Mouse (Mus musculus) fibroblast of lung, adult 2 months (primary cell): ENCODE measurements around the gene Adgrg5.

ENCODE experiments used
- DNase-seq: peaks from one replicate; pipeline ENCODE4 v3.0.0-alpha.2; 2011; ENCODE audit warnings: low read depth

Adgrg5 gene

DNA sequence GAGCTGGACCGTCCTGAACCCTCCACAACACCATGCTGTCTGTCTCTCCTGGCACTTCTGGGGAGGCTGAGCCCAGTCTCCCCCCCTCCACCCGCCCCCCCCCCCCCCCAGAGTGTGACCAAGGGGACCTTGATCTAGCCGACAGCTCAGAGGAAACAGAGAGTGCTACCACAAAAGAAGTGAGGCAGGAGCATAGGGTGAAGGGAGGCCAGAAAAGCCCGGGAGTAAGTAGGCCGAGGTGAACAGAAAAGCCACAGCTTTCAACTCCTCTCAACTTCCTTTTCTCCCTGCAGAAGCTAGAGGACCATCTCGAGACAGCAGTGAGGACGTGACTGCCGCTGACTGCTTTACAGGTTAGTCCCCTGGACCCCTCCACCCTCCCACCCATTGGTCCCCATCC lies at the start of gene Adgrg5:
Gene Adgrg5 (plus strand): TSS at position 290 of the 400 bp plus-strand sequence.
- DNase-seq = no peak

DNA sequence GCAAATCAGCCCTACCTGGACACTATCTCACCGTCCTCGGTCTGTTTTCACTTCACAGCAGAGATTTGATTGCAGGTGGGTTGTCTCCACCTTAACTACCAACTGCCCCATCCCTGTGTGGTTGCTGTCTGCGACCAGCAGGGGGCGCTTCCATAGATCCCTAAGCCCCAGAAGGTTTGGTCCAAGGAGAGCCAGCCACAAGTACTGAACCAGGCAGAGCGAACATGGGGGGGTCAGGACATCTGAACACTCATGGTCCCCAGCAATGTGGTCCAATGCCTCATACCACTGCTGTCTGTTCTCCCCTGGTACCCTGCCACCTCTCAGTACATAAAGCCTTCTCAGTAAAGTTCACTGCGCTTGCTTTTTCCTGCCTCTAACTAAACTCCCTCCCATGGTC lies 49.1 kb upstream of the Adgrg5 start:
- DNase-seq = no peak

DNA sequence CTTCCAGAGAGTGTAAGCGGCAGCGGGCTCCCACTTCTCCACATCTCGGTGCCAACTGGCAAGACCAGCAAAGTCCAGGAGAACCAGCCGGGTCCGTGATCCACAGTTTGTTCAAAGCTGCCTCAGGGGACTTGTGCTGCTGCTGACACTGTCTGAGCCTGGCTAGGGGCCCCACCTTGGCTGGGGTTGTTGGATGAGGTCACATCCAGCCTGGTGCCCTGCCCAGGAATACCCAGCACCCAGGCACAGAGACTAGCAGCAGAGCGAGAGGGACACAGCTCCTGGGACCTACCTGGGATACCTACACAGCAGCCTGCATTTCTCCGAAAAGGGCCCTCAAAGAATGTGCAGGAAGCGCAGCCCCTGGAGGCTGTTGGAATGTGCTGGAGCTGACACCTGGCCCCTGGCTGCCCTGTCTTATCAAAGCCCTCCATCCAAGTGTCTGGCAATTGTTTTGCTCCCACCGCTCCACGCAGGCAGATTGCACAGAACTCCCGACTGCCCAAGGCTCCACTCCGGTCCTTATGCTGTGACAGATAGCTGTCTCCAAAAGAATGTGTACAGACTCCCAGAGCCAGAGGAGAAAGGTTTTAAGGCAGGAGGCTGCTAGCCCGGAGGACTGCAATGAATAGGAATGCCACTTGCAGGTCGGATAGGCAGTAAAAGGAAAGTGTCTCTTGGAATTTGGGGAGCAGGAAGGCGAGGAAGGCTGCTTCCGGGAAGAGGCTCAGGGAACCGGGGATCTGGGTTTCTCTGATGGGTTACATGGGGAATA lies 48.2 kb upstream of the Adgrg5 start:
- no peak for DNase-seq

DNA sequence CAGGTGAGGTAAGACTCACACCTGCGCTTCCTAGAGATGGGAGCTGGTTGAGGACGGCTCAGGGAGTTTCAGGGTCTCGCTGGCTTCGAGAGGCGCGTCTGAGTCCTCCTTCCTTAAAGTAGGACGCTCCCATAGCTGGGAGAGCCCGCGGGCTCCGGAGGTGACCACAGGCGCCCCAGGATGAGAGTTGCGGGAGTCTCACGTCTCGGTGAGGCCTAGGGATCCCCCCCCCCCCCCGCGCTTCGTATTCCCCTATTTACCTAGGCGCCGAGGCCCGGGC lies 47.7 kb upstream of the Adgrg5 start:
- no peak for DNase-seq

DNA sequence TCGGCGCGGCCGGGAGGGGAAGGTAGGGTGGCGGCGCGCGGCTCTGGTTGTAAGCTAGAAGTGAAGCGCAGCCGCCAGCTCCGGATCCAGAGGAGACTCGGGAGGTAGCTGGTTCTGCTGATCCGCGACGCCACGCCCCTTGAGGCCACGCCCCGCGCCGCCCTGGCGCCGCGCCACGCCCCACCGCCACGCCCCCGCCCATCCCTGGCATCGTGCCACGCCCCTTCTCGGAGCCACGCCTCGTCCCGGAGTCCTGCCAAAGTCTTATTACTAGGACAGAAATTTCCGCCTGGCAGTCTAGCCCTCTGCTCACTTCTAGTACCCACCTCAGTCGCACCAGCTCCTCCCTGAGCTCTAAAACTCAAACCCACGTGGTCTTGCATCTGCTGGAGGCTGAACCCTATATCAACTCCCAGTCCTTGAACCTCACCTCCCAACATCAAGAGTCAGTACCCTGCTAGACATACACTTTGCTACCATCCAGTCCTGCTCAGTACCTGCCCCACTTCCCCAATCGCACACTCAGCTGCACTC lies 47.2 kb upstream of the Adgrg5 start, which contains the start of gene Dok4:
Gene Dok4 (minus strand): TSS at position 134 of the 534 bp plus-strand sequence.
- peak; percentile 46 for DNase-seq

DNA sequence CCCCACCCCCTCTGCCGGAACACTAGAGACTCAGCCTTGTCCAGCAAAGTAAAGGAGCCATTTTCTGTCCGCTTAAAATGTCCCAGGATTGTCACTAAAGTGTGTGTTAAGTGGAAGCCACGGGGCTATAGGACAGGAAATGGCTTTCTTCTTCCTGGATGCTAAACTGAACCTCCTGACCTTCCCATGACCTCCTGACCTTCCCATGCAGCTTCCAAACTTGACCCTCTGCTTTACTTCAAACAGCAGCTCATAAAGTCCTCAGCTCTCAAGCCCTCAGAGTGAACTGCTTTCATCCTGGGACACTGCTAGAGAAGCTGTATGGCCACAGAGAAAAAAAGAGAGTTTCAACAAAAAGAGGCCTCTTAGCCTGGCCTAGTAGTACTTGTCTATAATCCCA lies 46.7 kb upstream of the Adgrg5 start:
- no peak for DNase-seq

DNA sequence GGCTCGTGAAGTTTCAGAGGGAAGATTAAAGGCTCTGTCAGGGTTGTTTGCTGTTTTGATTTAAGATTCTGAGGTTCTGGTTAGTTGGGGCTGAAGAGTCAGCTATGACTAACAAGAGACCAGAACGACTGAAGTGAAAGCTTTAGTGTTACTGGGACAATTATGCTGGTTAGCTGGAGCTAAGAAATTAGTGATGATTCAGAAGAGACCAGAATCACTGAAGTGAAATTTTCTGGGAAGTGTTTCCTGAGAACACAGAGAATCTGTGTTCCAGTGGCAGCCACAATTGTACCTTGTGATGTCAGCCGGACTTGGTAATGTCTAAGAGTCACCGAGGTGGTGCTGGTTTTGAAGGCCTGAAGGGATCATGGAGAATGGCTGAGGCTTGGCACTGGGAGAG lies 42.8 kb upstream of the Adgrg5 start:
- no peak for DNase-seq

DNA sequence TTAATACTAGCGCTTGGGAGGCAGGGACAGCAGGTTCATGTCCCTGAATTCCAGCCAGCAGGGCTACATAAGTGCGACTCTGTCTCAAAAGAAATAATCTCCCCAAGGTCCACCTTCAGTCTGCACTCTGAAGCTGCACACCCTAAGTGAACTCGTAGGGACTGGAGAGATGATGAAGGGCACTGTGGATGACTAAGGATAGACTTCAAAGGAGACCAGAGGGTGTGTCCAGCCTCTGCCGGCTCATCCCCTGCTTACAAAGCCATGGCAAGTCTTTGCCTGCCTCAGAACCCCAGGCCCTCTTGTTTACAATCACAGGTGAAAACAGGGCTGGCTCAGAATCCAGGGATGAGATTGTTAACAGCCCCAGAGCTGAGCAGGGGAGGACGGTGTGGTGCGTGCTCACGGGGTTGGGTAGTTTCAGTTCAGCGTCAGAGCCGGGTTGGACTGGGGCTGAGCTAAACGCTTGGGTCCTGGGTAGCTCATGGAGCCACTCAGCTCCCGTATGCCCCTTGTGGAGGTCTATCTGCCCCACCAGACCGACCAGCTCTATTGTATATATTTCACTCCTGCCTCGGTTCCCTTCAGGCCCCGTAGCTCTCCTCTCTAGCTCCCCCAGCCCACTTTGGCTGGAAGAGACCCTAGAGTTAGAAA lies 35.0 kb upstream of the Adgrg5 start:
- DNase-seq = no peak

DNA sequence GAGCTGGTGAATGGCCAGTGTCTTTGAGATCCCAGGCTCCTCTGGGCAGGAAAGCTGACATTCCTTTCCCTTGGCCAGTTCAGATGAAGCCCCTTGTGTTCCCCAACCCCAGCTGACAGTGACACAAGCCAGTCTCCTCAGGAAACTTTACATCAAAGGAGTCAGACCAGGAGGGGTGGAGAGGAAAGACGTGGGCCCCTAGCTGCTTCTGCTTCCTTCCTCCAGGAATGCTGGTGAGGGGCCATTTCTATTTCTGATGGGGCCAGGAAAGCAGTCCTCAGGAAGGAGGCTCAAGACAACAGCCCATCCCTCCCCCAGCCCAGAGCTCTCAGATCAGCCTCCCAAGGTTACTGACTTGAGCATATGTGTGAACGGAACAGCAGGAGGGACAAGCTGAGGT lies 30.6 kb upstream of the Adgrg5 start:
- no peak for DNase-seq

DNA sequence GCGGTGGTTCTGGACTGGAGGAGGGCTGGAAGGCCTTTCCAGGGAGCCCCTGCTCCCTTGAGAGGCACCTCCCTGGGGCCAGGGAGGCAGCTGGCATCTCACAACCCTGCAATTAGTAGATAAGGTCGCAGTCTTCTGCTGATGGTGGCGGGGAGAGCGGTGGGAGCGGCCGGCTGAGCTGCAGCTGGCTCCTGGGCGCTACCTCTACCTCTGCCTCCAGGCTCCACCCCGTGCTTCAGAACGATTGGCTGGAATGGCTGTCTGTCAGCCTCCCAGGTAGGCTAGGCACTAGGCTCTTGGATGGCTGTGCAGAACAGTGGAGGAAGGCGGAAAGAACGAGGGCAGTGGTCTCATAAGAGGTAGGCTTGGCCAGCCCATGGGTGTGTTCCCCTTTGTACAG lies 24.2 kb upstream of the Adgrg5 start:
- no peak for DNase-seq

DNA sequence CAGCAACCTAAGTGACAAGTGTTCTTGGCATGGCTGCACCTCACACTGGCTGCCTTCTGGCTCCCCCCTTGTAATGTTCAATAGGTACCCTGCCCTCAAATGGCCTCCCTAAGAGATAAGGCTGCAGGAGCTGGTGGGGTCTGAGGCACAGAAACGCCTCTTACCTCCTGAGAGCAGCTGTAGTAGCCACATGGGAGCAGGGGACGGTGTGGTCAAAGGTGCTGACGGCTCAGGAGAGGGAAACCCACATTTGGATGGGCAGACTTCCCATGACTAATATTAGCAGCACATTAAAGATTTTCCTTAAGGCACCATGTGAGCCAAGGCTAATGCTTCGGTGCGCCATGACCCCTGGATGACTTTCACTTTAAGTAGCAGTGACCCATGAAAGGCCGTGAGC lies 22.9 kb upstream of the Adgrg5 start:
- no peak for DNase-seq

DNA sequence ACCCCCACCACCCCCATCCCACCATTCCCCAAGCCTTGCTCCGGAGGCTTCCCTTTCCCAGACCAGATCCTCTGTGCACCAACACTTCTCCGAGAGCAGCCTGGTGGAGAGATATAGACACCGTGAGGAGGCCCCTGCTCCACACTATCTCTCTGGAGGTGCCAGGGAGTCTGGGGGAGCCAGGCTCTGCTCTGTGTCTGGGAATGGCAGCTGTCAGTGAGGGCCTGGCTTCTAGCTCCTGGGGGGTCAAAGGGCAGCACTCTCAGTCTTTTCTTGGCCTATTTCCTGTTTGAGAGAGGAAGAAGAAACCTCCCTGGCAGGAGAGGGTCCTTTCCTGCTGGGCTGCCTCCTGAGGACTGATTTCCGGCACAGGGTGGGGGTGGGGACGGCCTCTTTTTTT lies 22.5 kb upstream of the Adgrg5 start:
- no peak for DNase-seq

DNA sequence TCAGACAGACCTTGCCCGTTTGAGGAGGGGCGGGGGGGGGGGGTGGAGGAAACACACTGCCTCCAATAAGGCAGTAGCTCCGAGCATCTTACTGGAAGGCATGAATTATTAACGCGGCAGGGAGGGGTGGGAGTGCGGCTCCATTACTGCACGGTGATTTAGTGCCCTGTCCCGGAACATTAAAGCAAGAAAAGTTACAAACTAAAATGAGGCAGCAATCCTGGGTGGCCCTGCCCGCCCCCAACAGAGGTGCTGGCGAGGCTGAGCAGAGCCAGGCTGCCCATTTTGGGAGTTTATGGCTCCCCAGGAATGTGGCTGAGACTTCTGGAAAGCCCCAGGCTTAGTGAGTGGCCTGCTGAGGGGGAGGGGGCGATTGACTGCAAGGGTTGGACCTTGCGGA lies 19.8 kb upstream of the Adgrg5 start:
- DNase-seq = no peak

DNA sequence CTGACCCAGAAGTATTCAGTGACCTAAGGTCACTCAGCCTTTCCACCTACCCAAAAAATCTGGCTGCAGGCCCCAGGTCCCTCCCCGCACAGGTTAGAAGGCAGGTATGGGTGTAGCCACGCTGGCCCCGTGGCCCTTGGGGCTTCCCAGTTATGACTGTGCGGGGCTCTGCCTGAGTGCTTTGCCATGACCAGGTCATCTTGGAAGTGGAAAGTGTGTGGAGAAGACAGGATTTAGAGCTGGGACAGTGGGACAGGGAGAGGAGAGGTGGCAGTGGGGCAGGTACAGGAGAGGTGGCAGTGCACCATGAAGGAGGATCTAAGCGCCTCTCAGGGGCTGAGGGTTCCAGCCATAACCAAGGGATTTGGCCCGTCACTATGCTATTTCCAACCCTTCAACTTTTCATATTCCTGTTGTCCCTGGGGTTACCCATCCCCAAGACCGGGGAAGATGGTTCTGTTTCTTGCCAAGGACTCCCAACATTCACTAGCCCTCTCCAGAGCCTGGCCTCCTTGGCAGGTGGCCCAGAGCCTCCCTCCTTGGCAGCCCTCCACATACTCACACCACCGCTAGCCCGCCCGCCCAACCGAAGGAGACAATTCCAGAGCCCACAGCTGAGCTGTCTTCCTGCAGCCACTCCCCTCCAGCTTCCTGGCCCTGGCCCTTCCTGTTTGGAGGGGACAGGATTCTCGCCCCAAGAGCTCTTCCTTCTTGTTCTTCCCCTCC lies 18.9 kb upstream of the Adgrg5 start:
- no peak for DNase-seq

DNA sequence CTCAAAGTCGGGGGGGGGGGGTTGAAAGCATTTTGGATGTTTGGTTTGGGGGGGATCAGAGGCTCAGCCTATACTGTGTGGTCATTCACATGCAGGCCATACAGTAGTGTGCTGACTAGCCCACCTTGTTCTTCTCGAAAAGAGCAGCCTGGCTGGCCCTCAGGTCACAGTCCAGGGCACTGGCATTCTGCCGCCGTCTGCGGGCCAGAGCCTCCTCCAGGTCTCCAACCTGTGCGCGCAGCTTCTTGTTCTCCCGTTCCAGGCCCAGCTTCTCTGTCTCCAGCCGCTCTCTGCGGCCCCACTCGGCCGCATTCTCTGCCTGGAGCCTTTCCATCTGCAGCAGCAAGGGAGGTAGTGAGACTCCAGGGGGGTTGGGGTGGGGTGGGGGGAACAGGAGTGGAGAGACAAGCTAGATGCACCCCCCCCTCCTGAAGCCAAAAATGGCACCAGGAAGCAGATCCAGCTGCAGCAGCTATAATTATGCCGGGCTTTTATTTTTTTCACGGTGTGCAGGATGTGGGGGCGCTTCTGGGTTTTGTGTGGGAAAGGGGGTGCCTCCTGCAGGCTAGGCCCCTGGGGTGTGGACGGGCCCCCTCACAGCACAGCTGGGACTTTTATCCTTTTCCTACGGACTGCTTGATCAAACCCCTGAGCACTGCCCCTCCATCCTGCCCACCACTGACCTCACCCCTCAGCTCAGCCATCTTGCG lies 15.7 kb upstream of the Adgrg5 start:
- DNase-seq = no peak

DNA sequence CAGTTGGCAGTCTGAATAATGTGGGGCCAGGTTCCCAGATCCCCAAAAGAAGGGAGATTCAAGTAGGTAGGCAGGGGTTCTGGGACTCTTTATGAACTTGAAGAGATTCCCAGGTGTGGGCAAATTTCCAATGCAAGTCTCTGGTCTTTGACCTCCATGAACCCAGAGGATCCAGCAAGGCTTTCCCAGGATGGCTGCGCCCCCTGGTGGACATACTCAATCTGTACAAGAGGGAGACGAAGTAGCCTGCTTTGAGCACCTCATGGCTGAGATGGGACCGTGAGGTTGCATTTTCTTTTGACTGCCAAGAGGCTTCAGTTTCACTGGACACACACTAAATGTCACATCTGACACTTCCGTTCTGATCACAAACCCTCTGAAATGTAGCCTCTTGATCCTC lies 14.6 kb upstream of the Adgrg5 start:
- DNase-seq = peak; percentile 36

DNA sequence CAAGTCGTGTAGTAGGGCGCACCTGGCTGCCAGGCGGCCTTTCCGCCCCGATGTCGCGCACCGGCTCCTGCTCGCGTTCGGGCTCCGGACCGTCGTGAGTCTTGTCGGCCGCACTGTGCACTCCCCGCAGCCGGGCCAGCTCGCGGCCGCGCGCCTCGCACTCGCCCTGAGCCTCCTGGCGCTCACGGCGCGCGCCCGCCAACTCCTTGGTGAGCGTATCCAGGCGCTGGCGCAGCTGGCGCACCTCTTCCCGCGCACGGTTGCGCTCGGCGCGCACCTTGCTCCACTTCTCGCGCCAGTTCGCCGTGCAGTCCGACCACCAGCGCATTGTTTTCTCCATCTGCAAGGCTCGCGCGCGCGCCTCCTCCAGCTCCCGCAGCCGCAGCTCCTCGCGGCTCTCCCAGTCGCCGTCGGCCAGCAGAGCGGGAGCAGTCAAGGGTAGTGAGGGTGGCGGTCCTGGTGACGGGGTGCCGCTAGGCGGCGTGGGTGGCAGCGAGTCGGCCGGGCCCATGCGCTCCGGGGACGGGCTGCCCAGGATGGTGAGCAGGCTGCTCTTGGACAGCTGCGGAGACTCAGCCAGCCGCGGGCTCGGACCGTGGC lies 10.3 kb upstream of the Adgrg5 start:
- DNase-seq = no peak

DNA sequence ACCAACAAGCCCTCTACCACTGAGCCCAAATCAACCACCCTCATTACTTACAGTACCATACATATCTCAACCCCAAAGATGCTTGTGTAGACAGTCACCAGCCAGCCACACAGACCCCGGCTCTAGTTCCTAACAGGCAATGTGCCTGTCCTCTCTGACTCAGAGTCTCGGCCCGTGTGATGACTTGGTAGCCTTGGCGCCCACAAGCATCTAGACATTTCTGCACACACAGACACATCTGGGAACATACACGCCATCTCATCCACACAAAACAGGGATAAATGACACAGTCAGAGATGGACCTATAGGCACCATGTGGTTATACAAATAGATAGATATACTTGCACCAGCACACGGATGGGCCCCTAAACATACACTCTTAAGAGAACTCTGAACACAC lies 9.2 kb upstream of the Adgrg5 start:
- peak; percentile 71 for DNase-seq

DNA sequence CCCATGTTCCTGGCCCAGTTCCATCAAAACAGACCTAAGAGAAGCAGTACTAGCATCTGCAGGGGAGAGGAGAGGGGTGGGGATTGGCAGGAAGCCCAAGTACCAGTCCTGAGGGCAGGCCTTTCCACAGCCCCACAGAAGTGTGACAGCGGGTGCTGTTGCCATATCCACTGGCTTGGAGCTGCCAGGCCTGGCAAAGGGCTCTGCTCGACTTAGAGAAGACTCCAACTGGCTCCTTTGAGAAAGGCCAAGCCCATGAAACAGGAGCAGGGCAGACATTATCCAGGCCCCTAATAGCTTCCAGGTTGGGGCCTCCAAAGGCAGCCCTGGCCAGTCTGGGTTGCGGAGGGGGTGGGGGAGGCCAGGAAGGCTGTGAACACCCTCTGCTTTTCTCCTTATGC lies 8.8 kb upstream of the Adgrg5 start:
- DNase-seq = peak; percentile 62

DNA sequence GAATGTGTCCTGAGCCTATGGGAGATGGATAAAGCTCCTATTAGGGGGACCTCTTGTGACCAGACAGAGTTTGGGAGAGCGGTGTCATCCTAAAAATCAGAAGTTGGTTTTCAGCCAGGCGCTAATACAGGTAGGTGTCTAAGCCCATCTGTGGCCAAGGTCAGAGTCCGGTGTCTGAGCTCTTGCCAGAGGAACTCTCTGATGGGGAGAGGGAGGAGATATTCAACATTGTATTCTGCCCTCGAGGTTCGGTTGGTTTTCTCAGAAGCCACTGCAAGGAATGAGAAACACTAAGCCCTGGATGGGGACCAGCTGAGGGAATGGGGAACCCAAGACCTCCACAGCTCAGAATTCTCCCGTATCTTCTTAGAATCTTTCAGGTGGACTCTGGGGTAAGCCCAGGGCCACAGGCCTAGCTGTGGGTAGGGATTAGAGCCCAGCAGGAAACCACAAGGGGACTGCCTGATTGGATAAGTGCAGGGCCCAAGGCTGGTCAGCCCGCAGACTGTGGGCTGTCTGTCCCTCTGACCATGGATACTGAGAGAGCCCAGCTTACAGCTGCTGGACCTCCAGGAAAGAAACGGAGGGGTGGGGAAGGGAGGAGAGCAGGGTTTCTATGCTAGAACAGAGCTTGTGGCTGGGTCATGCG lies 7.1 kb upstream of the Adgrg5 start:
- DNase-seq = peak; percentile 26

DNA sequence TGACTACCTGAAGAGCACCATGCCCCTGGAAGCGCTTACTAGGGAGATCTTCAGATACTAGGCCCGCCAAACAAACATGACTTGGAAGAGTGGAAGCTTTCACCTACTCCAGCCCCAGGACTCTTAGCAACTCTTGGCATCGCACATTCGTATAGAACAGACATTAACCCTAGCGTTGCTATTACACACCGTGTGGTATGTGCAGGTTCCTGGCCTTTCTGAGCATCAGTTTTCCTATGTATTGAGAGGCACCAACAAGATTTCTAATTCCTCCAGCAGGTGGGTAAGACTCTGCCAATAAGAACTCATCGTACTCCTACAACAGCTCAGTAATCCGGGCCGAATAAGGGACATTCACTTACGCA lies 6.6 kb upstream of the Adgrg5 start:
- no peak for DNase-seq

DNA sequence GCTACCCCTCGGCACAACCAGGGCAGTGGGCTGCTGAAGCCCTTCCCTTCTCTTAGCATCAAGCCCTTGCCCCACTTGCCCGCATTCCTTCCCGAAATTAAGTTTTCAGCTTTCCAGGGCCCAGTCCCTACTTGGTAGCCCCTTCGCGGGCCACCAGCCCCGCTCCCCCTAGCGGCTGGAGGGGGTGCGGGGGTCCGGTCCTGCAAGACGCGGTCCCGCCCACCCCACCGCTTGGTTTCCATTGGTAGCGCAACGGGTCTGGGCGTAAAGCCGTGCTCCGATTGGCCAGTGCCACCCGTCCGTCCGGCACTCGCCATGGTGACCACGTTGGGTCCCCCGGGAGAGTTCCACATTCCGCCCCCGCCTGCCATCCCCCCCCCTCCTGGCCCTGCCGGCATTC lies 6.1 kb upstream of the Adgrg5 start:
- DNase-seq = peak; percentile 84
